8 mouse cellular contexts compared by ENCODE assay signal in genomic region chr6:133104922-133105859, GRCm38 (mm10). TPM values are rescaled to one million over a fixed set of nuclear protein-coding genes. Genes with fewer than 3 reads are reported as not detected.
DNase-seq lines count a peak whose midpoint lies in the region; ATAC-seq and TF ChIP-seq lines count a peak whose summit lies in the region.

No protein-coding gene starts in this region.

- WGBS in embryonic facial prominence, embryonic 14.5 days = 2% methylated on average over 48 of the region's 62 CpGs
- under 1% methylated on average over 62 of the region's 62 CpGs for WGBS in heart, adult 2 months
- under 1% methylated on average over 62 of the region's 62 CpGs for WGBS in limb, embryonic 13.5 days
- WGBS in midbrain, embryonic 16.5 days = under 1% methylated on average over 61 of the region's 62 CpGs

- no peaks in the 10 kb centered on the region for H3K27me3 ChIP-seq in embryonic facial prominence, embryonic 14.5 days (replicated peaks; ENCODE audit: control insufficient read depth, insufficient read depth, low read length)
- no peaks in the 10 kb centered on the region for H3K27me3 ChIP-seq in heart, adult 2 months (ENCODE audit: control insufficient read depth, insufficient read depth, low read length)
- no peaks in the 10 kb centered on the region for H3K27me3 ChIP-seq in limb, embryonic 13.5 days
- H3K27me3 ChIP-seq in midbrain, embryonic 16.5 days (ENCODE audit: control insufficient read depth, insufficient read depth, low read depth, low read length) = no peaks in the 10 kb centered on the region

- no peaks in the 10 kb centered on the region for H3K9me3 ChIP-seq in embryonic facial prominence, embryonic 14.5 days (ENCODE audit: control insufficient read depth, low read length)
- H3K9me3 ChIP-seq in limb, embryonic 13.5 days = no peaks in the 10 kb centered on the region
- no peaks in the 10 kb centered on the region for H3K9me3 ChIP-seq in midbrain, embryonic 16.5 days (replicated peaks; ENCODE audit: control insufficient read depth, low read length, poor library complexity, severe bottlenecking)

- intact Hi-C loops in heart, adult 2 months (cut with DNase I) = no loop called here

- DNase-seq in 3T3-L1 (ENCODE audit: low read depth, low spot score) = peak; percentile 98
- peak; percentile 68 to 79 for DNase-seq in adrenal gland, postnatal 4 days (ENCODE audit: low spot score in 2 of 2)
- peak; percentile 96 for DNase-seq in embryonic facial prominence, embryonic 14.5 days (ENCODE audit: low spot score)
- DNase-seq in heart, adult 2 months = peak; percentile 92
- DNase-seq in kidney, adult 8-10 months = peak; percentile 89 to 92
- DNase-seq in spleen, postnatal 10 days (ENCODE audit: low spot score in 2 of 2) = peak; percentile 59 to 82

- peak; percentile 80 for TF ChIP-seq POLR2A in heart, adult 2 months (IDR thresholded peaks at IDR 0.05; ENCODE audit: insufficient read depth, low read depth, low read length)

- peak; percentile 75 for TF ChIP-seq EP300 in heart, adult 2 months (IDR thresholded peaks at IDR 0.05; ENCODE audit: insufficient read depth, low read depth, low read length)

- H3K36me3 ChIP-seq in embryonic facial prominence, embryonic 14.5 days (ENCODE audit: control insufficient read depth, insufficient read depth, low read length) = peaks cover 15% of the 10 kb centered on the region; the same call in 1 of the 2 replicates
- H3K36me3 ChIP-seq in heart, adult 2 months (ENCODE audit: control insufficient read depth, insufficient read depth, low read length) = peaks cover 13% of the 10 kb centered on the region
- H3K36me3 ChIP-seq in limb, embryonic 13.5 days = peaks cover 14% of the 10 kb centered on the region; the same call in 1 of the 2 replicates
- H3K36me3 ChIP-seq in midbrain, embryonic 16.5 days (ENCODE audit: control insufficient read depth, insufficient read depth, low read length) = no peaks in the 10 kb centered on the region

- H3K4me3 ChIP-seq in embryonic facial prominence, embryonic 14.5 days (ENCODE audit: low read depth, low read length) = peak overlapping the region; percentile 66
- peak overlapping the region; percentile 95 for H3K4me3 ChIP-seq in heart, adult 2 months
- H3K4me3 ChIP-seq in limb, embryonic 13.5 days = peak overlapping the region; percentile 69
- H3K4me3 ChIP-seq in midbrain, embryonic 16.5 days (ENCODE audit: low read depth, low read length) = peak overlapping the region; percentile 74

- TF ChIP-seq CTCF in heart, adult 2 months (IDR thresholded peaks at IDR 0.05) = peak; percentile 38

- no peaks in the 10 kb centered on the region for H3K79me2 ChIP-seq in heart, adult 2 months (replicated peaks; ENCODE audit: control insufficient read depth, insufficient read depth, low read length)

- ATAC-seq in embryonic facial prominence, embryonic 14.5 days (ENCODE audit: low read depth) = peak; percentile 98
- peak; percentile 97 for ATAC-seq in limb, embryonic 13.5 days (ENCODE audit: low FRiP score, low read depth)
- ATAC-seq in midbrain, embryonic 16.5 days = peak; percentile 98

- H3K4me2 ChIP-seq in embryonic facial prominence, embryonic 14.5 days (ENCODE audit: low read depth, low read length) = peak overlapping the region; percentile 60
- H3K4me2 ChIP-seq in limb, embryonic 13.5 days (replicated peaks) = peak overlapping the region; percentile 63
- peak overlapping the region; percentile 57 for H3K4me2 ChIP-seq in midbrain, embryonic 16.5 days (ENCODE audit: low read length)

- H3K4me1 ChIP-seq in embryonic facial prominence, embryonic 14.5 days (ENCODE audit: control insufficient read depth, insufficient read depth, low read length) = no peaks in the 10 kb centered on the region
- peaks cover 2% of the 10 kb centered on the region for H3K4me1 ChIP-seq in heart, adult 2 months (ENCODE audit: control insufficient read depth, insufficient read depth, low read length)
- H3K4me1 ChIP-seq in limb, embryonic 13.5 days = no peaks in the 10 kb centered on the region
- peaks cover 12% of the 10 kb centered on the region for H3K4me1 ChIP-seq in midbrain, embryonic 16.5 days (ENCODE audit: control insufficient read depth, insufficient read depth, low read length)

- peak overlapping the region; percentile 98 for H3K27ac ChIP-seq in embryonic facial prominence, embryonic 14.5 days (replicated peaks; ENCODE audit: low read depth, low read length)
- peak overlapping the region; percentile 99 for H3K27ac ChIP-seq in heart, adult 2 months
- H3K27ac ChIP-seq in limb, embryonic 13.5 days = peak overlapping the region; percentile 99
- peak overlapping the region; percentile 99 for H3K27ac ChIP-seq in midbrain, embryonic 16.5 days (ENCODE audit: low read length)

- H3K9ac ChIP-seq in embryonic facial prominence, embryonic 14.5 days (ENCODE audit: low read depth, low read length) = peak overlapping the region; percentile 93
- peak overlapping the region; percentile 95 for H3K9ac ChIP-seq in heart, adult 2 months (ENCODE audit: low read depth, low read length)
- peak overlapping the region; percentile 93 for H3K9ac ChIP-seq in limb, embryonic 13.5 days
- peak overlapping the region; percentile 95 for H3K9ac ChIP-seq in midbrain, embryonic 16.5 days (ENCODE audit: low read depth, low read length)

RNA-seq across cellular contexts. Expression of gene Smim10l1, which starts 0.5 kb away (rescaled TPM):
- total RNA-seq in adrenal gland, postnatal 4 days (2021) = 10 to 100 TPM; 58.8 to 59.0 TPM
- 67.6 and 69.7 TPM in 2 replicates for polyA plus RNA-seq in embryonic facial prominence, embryonic 14.5 days (2014; fragmentation: Nextera tagmentation; extraction: Ambion mirVana)
- 10 to 100 TPM; 59.1 to 66.0 TPM for total RNA-seq in heart, adult 2 months (2021)
- 37.3 and 53.6 TPM in 2 replicates for polyA plus RNA-seq in heart, adult 2 months (2012; rRNA removed)
- 103 and 115 TPM in 2 replicates for polyA plus RNA-seq in limb, embryonic 13.5 days (2015; fragmentation: Nextera tagmentation; extraction: Ambion mirVana)
- 137 TPM in 2 replicates for polyA plus RNA-seq in midbrain, embryonic 16.5 days (2015; fragmentation: Nextera tagmentation; extraction: Ambion mirVana)

RNA-seq across cellular contexts. Expression of gene Tas2r140, which starts 49.6 kb away (rescaled TPM):
- total RNA-seq in adrenal gland, postnatal 4 days (2021) = not detected
- polyA plus RNA-seq in embryonic facial prominence, embryonic 14.5 days (2014; fragmentation: Nextera tagmentation; extraction: Ambion mirVana) = not detected in 2 replicates
- not detected for total RNA-seq in heart, adult 2 months (2021)
- not detected in 2 replicates for polyA plus RNA-seq in heart, adult 2 months (2012; rRNA removed)
- polyA plus RNA-seq in limb, embryonic 13.5 days (2015; fragmentation: Nextera tagmentation; extraction: Ambion mirVana) = not detected in 2 replicates
- not detected in 2 replicates for polyA plus RNA-seq in midbrain, embryonic 16.5 days (2015; fragmentation: Nextera tagmentation; extraction: Ambion mirVana)

Comparison
In these comparisons a context has a peak if more than half of its experiments do, and no peak if none do; other contexts are left out.
1. Peak in every context shown above with its lines: DNase-seq, ATAC-seq, H3K4me3 ChIP-seq and H3K27ac ChIP-seq.